Mouse (Mus musculus) monocyte, adult 2 months (primary cell): Measurements from ENCODE around the gene Ntng2.

ENCODE experiments used
- DNase-seq, 2 experiments: peaks; one replicate each; pipeline ENCODE4 v3.0.0; 2022; ENCODE audit warnings: low spot score in 2 of 2, low read depth in 1 of 2

The Ntng2 gene

GRCm38 (mm10) chr2:29237623-29238022, 15.2 kb downstream of the Ntng2 start:
- DNase-seq = peak; percentile 41 to 42

GRCm38 (mm10) chr2:29235811-29236210, 17.0 kb downstream of the Ntng2 start:
- DNase-seq = no peak

GRCm38 (mm10) chr2:29235026-29235425, 17.8 kb downstream of the Ntng2 start:
- no peak for DNase-seq

- no peak for DNase-seq
Observed at GRCm38 (mm10) chr2:29234002-29234401, 18.8 kb downstream of the Ntng2 start.

- DNase-seq = no peak
Observed at GRCm38 (mm10) chr2:29230191-29230835, 22.5 kb downstream of the Ntng2 start.

GRCm38 (mm10) chr2:29226671-29227070, 26.1 kb downstream of the Ntng2 start:
- no peak for DNase-seq

- no peak for DNase-seq
Observed at GRCm38 (mm10) chr2:29223591-29224262, 29.1 kb downstream of the Ntng2 start.

- DNase-seq = no peak
Observed at GRCm38 (mm10) chr2:29222302-29222701, 30.5 kb downstream of the Ntng2 start.

- DNase-seq = no peak
Observed at GRCm38 (mm10) chr2:29218831-29219230, 34.0 kb downstream of the Ntng2 start.

GRCm38 (mm10) chr2:29217897-29218296, 34.9 kb downstream of the Ntng2 start:
- no peak for DNase-seq

GRCm38 (mm10) chr2:29217042-29217441, 35.8 kb downstream of the Ntng2 start:
- no peak for DNase-seq

GRCm38 (mm10) chr2:29216286-29217012, 36.4 kb downstream of the Ntng2 start:
- no peak for DNase-seq

- no peak for DNase-seq
Observed at GRCm38 (mm10) chr2:29206156-29206555, 46.6 kb downstream of the Ntng2 start.

GRCm38 (mm10) chr2:29201223-29201955, 51.4 kb downstream of the Ntng2 start:
- DNase-seq = no peak

- peak; percentile 28 to 48 for DNase-seq
Observed at GRCm38 (mm10) chr2:29199909-29200308, 52.9 kb downstream of the Ntng2 start.

- DNase-seq = no peak
Observed at GRCm38 (mm10) chr2:29198446-29198845, 54.4 kb downstream of the Ntng2 start.

- no peak for DNase-seq
Observed at GRCm38 (mm10) chr2:29196844-29197243, 56.0 kb downstream of the Ntng2 start.

GRCm38 (mm10) chr2:29194547-29195463, 58.0 kb downstream of the Ntng2 start:
- peak; percentile 49 to 80 for DNase-seq

- no peak for DNase-seq
Observed at GRCm38 (mm10) chr2:29193819-29194546, 58.8 kb downstream of the Ntng2 start.
